Mouse (Mus musculus): Measurements from ENCODE around the gene Wfdc2. TPM values are rescaled to one million over a fixed set of nuclear protein-coding genes. Genes with fewer than 3 reads are reported as not detected.
"Not testable (repeated sequence)": the region's sequence is repeated elsewhere in the genome, so short reads cannot be mapped to it uniquely, and the experiment has no call there.

Gene Wfdc2
- polyA plus RNA-seq, 1 experiment from 2014 or later = 0.76 TPM

DNA sequence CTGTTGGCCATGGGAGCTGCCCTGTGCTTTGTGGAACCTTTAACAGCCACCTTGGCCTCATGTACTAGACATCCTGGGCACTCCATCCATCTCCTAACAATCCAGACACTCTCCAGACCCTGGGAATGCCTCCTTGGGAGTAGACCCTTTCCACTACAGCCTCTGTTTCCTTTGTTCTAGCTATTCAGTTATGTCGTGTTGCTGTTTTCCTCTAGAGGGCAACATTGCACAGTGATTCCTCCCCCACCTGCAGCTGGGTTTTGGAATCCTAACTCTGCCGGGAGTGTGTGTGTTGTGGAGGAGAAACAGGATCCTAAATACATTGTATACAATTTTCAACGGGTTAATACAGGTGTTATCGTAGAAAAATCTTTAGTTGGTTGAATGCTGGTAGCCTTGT, 29.8 kb downstream of the Wfdc2 start:
- no peaks in the 10 kb centered on the region for H3K36me3 ChIP-seq (ENCODE audit: control insufficient read depth, insufficient read depth, low read length)
- WGBS = 13% methylated on average over 4 of the region's 4 CpGs
- ATAC-seq (ENCODE audit: low read depth) = peak; percentile 44; the same call in 1 of the 2 replicates
- no peak overlapping the region for H3K4me2 ChIP-seq (ENCODE audit: low read depth, low read length)
- H3K9me3 ChIP-seq (ENCODE audit: control insufficient read depth, low read length) = no peaks in the 10 kb centered on the region
- H3K27me3 ChIP-seq (ENCODE audit: control insufficient read depth, insufficient read depth, low read length) = no peaks in the 10 kb centered on the region
- H3K27ac ChIP-seq (ENCODE audit: low read depth, low read length) = no peak overlapping the region
- no peak overlapping the region for H3K4me3 ChIP-seq (ENCODE audit: low read depth, low read length)
- no peaks in the 10 kb centered on the region for H3K4me1 ChIP-seq (ENCODE audit: control insufficient read depth, insufficient read depth, low read length)
- no peak overlapping the region for H3K9ac ChIP-seq (replicated peaks; ENCODE audit: low read depth, low read length)

DNA sequence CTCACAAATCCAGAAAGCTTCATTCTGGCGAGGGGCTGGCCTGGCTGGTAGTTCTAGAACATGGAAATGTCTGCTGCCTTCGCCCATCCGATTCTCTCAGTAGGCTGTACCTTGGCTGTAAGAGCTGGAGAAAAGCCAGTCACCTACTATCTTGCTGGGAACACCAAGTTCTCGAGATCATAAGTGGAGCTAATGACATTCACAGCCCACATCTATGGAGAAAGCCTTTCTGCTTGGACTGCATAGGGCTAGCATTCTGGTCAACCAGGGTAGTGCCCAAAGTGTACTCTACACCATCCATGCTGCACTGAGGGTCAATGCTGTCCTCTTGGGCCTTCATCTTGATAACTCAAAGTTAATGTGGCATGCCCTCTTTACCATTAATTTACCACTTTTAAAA, 31.3 kb downstream of the Wfdc2 start, which contains the start of gene Eppin:
Gene Eppin, minus strand, starts transcription at position 101 of the 400 bp plus-strand sequence.
- no peak within 1 kb of the TSS for H3K27ac ChIP-seq (ENCODE audit: low read depth, low read length)
- WGBS = 82% methylated on average over 4 of the region's 4 CpGs
- H3K4me2 ChIP-seq (ENCODE audit: low read depth, low read length) = no peak within 1 kb of the TSS
- H3K9ac ChIP-seq (replicated peaks; ENCODE audit: low read depth, low read length) = no peak within 1 kb of the TSS
- no peaks in the 10 kb centered on the region for H3K4me1 ChIP-seq (ENCODE audit: control insufficient read depth, insufficient read depth, low read length)
- H3K36me3 ChIP-seq (ENCODE audit: control insufficient read depth, insufficient read depth, low read length) = no peaks in the 10 kb centered on the region
- no peaks in the 10 kb centered on the region for H3K9me3 ChIP-seq (ENCODE audit: control insufficient read depth, low read length)
- no peak for ATAC-seq (ENCODE audit: low read depth)
- no peaks in the 10 kb centered on the region for H3K27me3 ChIP-seq (ENCODE audit: control insufficient read depth, insufficient read depth, low read length)
- H3K4me3 ChIP-seq (ENCODE audit: low read depth, low read length) = no peak within 1 kb of the TSS

DNA sequence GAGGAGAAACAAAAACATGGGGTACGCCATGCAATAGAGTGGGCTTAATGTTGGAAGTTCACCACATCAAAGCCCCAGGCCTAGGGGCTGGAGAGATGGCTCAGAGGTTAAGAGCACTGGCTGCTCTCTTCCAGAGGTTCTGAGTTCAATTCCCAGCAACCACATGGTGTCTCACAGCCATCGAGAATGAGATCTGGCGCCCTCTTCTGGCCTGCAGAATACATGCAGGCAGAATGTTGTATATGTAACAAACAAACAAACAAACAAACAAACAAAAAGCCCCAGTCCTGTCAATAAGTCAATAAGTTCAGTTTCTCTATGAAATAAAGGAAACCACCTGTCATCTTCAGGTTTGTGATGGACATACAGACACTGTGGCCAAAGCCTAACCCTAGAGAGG, 38.0 kb downstream of the Wfdc2 start:
- H3K4me3 ChIP-seq (ENCODE audit: low read depth, low read length) = no peak overlapping the region
- 70% methylated on average over 3 of the region's 3 CpGs for WGBS
- no peak for ATAC-seq (ENCODE audit: low read depth)
- H3K9ac ChIP-seq (replicated peaks; ENCODE audit: low read depth, low read length) = no peak overlapping the region
- no peaks in the 10 kb centered on the region for H3K36me3 ChIP-seq (ENCODE audit: control insufficient read depth, insufficient read depth, low read length)
- no peak overlapping the region for H3K27ac ChIP-seq (ENCODE audit: low read depth, low read length)
- H3K4me1 ChIP-seq (ENCODE audit: control insufficient read depth, insufficient read depth, low read length) = no peaks in the 10 kb centered on the region
- H3K27me3 ChIP-seq (ENCODE audit: control insufficient read depth, insufficient read depth, low read length) = no peaks in the 10 kb centered on the region
- H3K9me3 ChIP-seq (ENCODE audit: control insufficient read depth, low read length) = no peaks in the 10 kb centered on the region
- no peak overlapping the region for H3K4me2 ChIP-seq (ENCODE audit: low read depth, low read length)

DNA sequence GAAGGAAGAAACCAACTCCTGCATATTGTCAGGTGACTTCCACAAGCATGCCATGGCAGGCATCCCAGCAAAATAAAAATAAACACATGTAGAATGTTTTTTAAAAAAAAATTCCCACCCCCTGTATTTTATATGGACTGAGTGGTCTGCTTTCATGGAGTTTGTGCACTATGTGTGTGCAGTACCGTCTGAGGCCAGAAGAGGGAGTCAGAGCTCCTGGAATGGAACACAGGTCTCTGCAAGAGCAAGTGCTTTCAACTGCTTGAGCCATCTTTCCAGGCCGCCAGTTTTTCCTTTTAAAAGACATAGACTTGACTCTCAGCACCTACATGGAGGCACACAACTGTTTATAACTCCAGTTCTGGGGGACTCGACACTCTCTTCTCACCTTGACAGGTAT, 41.3 kb downstream of the Wfdc2 start:
- WGBS = 100% methylated on average over 3 of the region's 3 CpGs
- Histone ChIP-seq H3K27ac (ENCODE audit: low read depth, low read length) (no peak overlapping the region), H3K9ac (replicated peaks; ENCODE audit: low read depth, low read length) (no peak overlapping the region), H3K36me3 (ENCODE audit: control insufficient read depth, insufficient read depth, low read length) (no peaks in the 10 kb centered on the region), H3K27me3 (ENCODE audit: control insufficient read depth, insufficient read depth, low read length) (no peaks in the 10 kb centered on the region), H3K4me1 (ENCODE audit: control insufficient read depth, insufficient read depth, low read length) (no peaks in the 10 kb centered on the region), H3K4me3 (ENCODE audit: low read depth, low read length) (no peak overlapping the region), H3K9me3 (ENCODE audit: control insufficient read depth, low read length) (no peaks in the 10 kb centered on the region), H3K4me2 (ENCODE audit: low read depth, low read length) (no peak overlapping the region)
- ATAC-seq (ENCODE audit: low read depth) = no peak

DNA sequence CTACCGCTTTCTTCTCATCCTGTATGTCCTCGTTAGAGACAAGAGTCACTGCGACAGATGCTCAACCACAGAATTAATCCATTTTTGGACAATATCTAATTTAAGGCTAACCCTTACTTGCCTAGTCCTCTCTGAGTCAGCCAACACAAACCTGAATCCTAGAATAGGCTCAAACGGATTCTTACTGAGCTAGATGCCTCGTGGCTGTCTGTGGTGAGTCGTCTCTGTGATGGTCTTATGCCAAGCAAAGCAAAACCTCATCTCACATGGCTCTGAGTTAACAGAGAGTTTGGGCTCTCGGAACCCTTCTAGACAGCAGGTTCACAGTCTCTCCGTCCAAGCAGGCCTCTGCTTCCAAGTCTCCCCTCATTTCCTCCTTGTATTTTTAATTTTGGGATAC, 42.2 kb downstream of the Wfdc2 start:
- no peak for ATAC-seq (ENCODE audit: low read depth)
- Histone ChIP-seq H3K4me1 (ENCODE audit: control insufficient read depth, insufficient read depth, low read length) (no peaks in the 10 kb centered on the region), H3K27ac (ENCODE audit: low read depth, low read length) (no peak overlapping the region), H3K27me3 (ENCODE audit: control insufficient read depth, insufficient read depth, low read length) (no peaks in the 10 kb centered on the region), H3K9me3 (ENCODE audit: control insufficient read depth, low read length) (no peaks in the 10 kb centered on the region), H3K36me3 (ENCODE audit: control insufficient read depth, insufficient read depth, low read length) (no peaks in the 10 kb centered on the region), H3K4me3 (ENCODE audit: low read depth, low read length) (no peak overlapping the region), H3K4me2 (ENCODE audit: low read depth, low read length) (no peak overlapping the region), H3K9ac (replicated peaks; ENCODE audit: low read depth, low read length) (no peak overlapping the region)
- WGBS = 90% methylated on average over 8 of the region's 8 CpGs

DNA sequence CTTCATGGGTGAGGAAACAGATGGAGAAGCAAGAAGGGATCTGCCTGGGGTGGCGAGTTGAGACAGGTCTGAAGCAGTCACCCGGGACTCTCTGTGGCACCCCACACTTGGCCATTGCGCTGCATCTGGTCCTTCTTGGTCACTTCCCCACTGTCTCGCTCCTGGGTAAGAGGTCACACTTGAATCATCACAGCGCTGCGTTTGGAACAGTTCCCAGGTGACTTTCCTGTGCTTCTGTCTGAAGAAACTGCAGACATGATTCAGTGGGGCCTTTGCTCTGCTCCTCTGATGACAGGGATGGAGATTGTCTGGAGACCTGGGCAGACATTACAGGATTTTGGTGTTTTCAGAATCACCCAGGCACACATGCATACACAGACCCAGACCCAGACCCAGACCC, 46.6 kb downstream of the Wfdc2 start:
- Histone ChIP-seq H3K27ac (ENCODE audit: low read depth, low read length) (no peak overlapping the region), H3K4me2 (ENCODE audit: low read depth, low read length) (no peak overlapping the region), H3K4me3 (ENCODE audit: low read depth, low read length) (no peak overlapping the region), H3K36me3 (ENCODE audit: control insufficient read depth, insufficient read depth, low read length) (no peaks in the 10 kb centered on the region), H3K9ac (replicated peaks; ENCODE audit: low read depth, low read length) (no peak overlapping the region), H3K4me1 (ENCODE audit: control insufficient read depth, insufficient read depth, low read length) (no peaks in the 10 kb centered on the region), H3K9me3 (ENCODE audit: control insufficient read depth, low read length) (no peaks in the 10 kb centered on the region), H3K27me3 (ENCODE audit: control insufficient read depth, insufficient read depth, low read length) (no peaks in the 10 kb centered on the region)
- ATAC-seq (ENCODE audit: low read depth) = no peak
- 72% methylated on average over 6 of the region's 6 CpGs for WGBS

DNA sequence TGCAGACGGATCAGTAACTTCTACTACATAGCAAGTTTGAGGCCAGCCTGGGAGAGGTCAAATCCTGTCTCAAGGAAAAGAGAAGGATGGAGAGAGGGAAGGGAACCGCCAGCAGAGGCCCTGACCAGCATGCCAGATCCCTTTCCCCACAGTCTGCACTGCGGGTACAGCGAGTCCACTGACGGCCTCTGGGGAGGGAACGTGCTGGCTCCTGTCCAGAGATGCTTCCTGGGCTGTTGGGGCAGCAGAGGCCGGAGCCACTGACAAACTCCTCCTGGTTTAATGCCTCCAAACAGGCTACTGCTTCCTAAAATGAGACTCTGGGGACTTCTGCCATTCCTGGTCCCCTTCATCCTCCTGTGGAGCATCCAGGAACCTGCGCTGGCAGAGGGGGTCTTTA, 51.3 kb downstream of the Wfdc2 start, which contains the start of the genes Wfdc6b and Wfdc8:
Gene Wfdc6b, plus strand, starts transcription at position 52 of the 400 bp plus-strand sequence.
Gene Wfdc8, minus strand, starts transcription at position 156 of the 400 bp plus-strand sequence.
- H3K4me2 ChIP-seq (ENCODE audit: low read depth, low read length); H3K4me3 ChIP-seq (ENCODE audit: low read depth, low read length); H3K36me3 ChIP-seq (ENCODE audit: control insufficient read depth, insufficient read depth, low read length); H3K27ac ChIP-seq (ENCODE audit: low read depth, low read length); H3K4me1 ChIP-seq (ENCODE audit: control insufficient read depth, insufficient read depth, low read length); H3K9ac ChIP-seq (replicated peaks; ENCODE audit: low read depth, low read length); H3K27me3 ChIP-seq (ENCODE audit: control insufficient read depth, insufficient read depth, low read length); ATAC-seq (ENCODE audit: low read depth); H3K9me3 ChIP-seq (ENCODE audit: control insufficient read depth, low read length): not testable (repeated sequence)
- WGBS = 57% methylated on average over 8 of the region's 8 CpGs

DNA sequence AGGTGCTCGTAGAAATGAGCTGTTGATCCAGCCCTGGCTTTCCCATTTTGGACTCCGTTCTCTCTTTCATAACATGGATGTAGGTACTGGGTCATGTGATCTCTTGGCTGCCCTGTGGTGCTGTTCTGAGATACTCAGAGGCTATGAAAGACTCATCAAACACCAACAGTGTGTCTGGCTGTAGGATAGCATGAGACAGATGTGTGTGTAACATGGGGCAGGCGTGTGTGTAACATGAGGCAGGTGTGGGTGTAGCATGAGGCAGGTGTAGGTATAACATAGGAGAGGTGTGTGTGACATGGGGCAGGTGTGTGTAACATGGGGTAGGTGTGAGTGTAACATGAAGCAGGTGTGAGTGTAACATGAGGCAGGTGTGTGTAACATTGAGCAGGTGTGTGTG, 53.2 kb downstream of the Wfdc2 start:
- H3K9ac ChIP-seq (replicated peaks; ENCODE audit: low read depth, low read length) = no peak overlapping the region
- H3K27me3 ChIP-seq (ENCODE audit: control insufficient read depth, insufficient read depth, low read length) = no peaks in the 10 kb centered on the region
- no peak overlapping the region for H3K4me3 ChIP-seq (ENCODE audit: low read depth, low read length)
- 92% methylated on average over 3 of the region's 3 CpGs for WGBS
- no peak for ATAC-seq (ENCODE audit: low read depth)
- H3K9me3 ChIP-seq (ENCODE audit: control insufficient read depth, low read length) = no peaks in the 10 kb centered on the region
- no peaks in the 10 kb centered on the region for H3K36me3 ChIP-seq (ENCODE audit: control insufficient read depth, insufficient read depth, low read length)
- H3K4me1 ChIP-seq (ENCODE audit: control insufficient read depth, insufficient read depth, low read length) = no peaks in the 10 kb centered on the region
- no peak overlapping the region for H3K4me2 ChIP-seq (ENCODE audit: low read depth, low read length)
- no peak overlapping the region for H3K27ac ChIP-seq (ENCODE audit: low read depth, low read length)

Measured in neural tube, embryonic 14.5 days (tissue).